9 mouse cellular contexts compared by ENCODE assay signal in the genomic region with DNA sequence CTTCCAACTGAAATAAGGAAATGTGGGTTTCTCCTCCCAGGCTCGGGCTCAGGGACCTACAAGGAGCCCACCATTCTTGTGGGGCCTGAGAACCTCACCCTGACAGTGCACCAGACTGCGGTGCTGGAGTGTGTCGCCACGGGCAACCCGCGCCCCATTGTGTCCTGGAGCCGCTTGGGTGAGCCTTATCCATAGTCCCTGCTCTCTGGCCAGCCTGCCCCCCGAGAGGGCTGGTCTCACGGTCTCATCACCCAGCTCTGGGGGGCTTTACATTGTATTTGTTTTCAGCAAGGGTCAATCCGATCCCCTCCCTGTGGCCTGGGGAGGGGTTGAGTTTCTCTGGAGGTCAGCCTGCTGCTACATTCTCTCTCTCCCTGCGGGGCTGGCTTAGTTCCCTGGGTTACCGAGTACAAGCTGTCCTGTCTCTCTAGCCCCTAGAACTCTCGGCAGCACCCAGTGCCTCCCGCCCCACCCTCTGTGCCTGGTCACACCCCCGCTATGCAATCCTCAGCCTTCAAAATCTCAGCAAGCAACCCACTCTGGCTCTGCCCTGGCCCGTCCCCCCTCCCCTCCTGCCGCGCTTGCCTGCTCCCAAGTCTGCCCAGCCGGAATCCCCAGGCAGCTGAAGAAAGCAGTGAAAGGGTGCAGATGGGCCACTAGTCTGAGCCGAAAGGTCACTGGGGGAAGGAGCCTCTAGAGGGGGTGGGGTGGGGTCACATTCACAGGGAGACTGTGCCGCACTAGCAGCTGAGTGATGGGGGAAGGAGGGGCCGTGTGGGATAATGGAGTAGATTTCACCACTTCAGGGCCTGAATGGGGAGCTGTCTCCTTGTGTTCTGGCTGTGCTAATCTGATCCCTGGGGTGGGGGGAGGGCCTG. TPM values are rescaled to one million over a fixed set of nuclear protein-coding genes. Genes with fewer than 3 reads are reported as not detected.
A peak's percentile ranks its signal among the peaks of the same experiment; 100 is the strongest.
DNase-seq lines count a peak whose midpoint lies in the region; ATAC-seq and TF ChIP-seq lines count a peak whose summit lies in the region.
"Had no signal": no experiment of that assay in that cellular context is flagged by ENCODE, and none has a peak within 500 bp of the region (broad histone marks: within the 10 kb centered on the region; RNA-seq: fewer than 3 reads in every experiment).

No protein-coding gene starts in this region.

- H3K9me3 ChIP-seq in kidney, embryonic 16.5 days (ENCODE audit: low read length), result no peaks in the 10 kb centered on the region
- H3K9me3 ChIP-seq in heart, embryonic 14.5 days (ENCODE audit: control insufficient read depth, low read length), result no peaks in the 10 kb centered on the region
- no peaks in the 10 kb centered on the region for H3K9me3 ChIP-seq in liver, embryonic 13.5 days (replicated peaks)
- H3K9me3 ChIP-seq in stomach, embryonic 16.5 days (replicated peaks; ENCODE audit: control insufficient read depth, low read length), result no peaks in the 10 kb centered on the region

- WGBS in kidney, embryonic 16.5 days, result 14% methylated on average over 22 of the region's 22 CpGs
- WGBS in heart, embryonic 14.5 days, result 7% methylated on average over 22 of the region's 22 CpGs
- WGBS in liver, embryonic 13.5 days (ENCODE audit: insufficient replicate concordance), result 13% methylated on average over 22 of the region's 22 CpGs
- 20% methylated on average over 22 of the region's 22 CpGs for WGBS in stomach, embryonic 16.5 days
- 84% methylated on average over 22 of the region's 22 CpGs for WGBS in thymus, adult 2 months

- no peaks in the 10 kb centered on the region for H3K36me3 ChIP-seq in kidney, embryonic 16.5 days (ENCODE audit: insufficient read depth, low read length)
- no peaks in the 10 kb centered on the region for H3K36me3 ChIP-seq in heart, embryonic 14.5 days (ENCODE audit: control insufficient read depth, insufficient read depth, low read length)
- no peaks in the 10 kb centered on the region for H3K36me3 ChIP-seq in liver, embryonic 13.5 days
- H3K36me3 ChIP-seq in stomach, embryonic 16.5 days (ENCODE audit: control insufficient read depth, insufficient read depth, low read length), result no peaks in the 10 kb centered on the region
- no peaks in the 10 kb centered on the region for H3K36me3 ChIP-seq in thymus, adult 2 months (ENCODE audit: control insufficient read depth, insufficient read depth, low read length)

- intact Hi-C loops in left cerebral cortex, postnatal 25 days (cut with DNase I), result no loop called here

- TF ChIP-seq CTCF in thymus, adult 2 months (IDR thresholded peaks at IDR 0.05; ENCODE audit: borderline replicate concordance, control insufficient read depth, extremely low read depth, insufficient read depth, low read length, poor library complexity), result no peak

- peaks cover 46% of the 10 kb centered on the region for H3K4me1 ChIP-seq in kidney, embryonic 16.5 days (ENCODE audit: insufficient read depth, low read length)
- peaks cover 19 to 25% of the 10 kb centered on the region in 2 experiments for H3K4me1 ChIP-seq in heart, embryonic 14.5 days (ENCODE audit: control insufficient read depth in 2 of 2, insufficient read depth in 2 of 2, low read length in 2 of 2)
- H3K4me1 ChIP-seq in liver, embryonic 13.5 days (replicated peaks), result peaks cover 10% of the 10 kb centered on the region; the same call in 1 of the 2 replicates
- peaks cover 38% of the 10 kb centered on the region for H3K4me1 ChIP-seq in stomach, embryonic 16.5 days (ENCODE audit: control insufficient read depth, insufficient read depth, low read length)
- 0 out of 2 replicates have a peak, but pooled peaks cover 4% of the 10 kb centered on the region for H3K4me1 ChIP-seq in thymus, adult 2 months (replicated peaks; ENCODE audit: control insufficient read depth, insufficient read depth, low read length)

- peaks cover 6% of the 10 kb centered on the region; the same call in 1 of the 2 replicates for H3K27me3 ChIP-seq in kidney, embryonic 16.5 days (ENCODE audit: insufficient read depth, low read length)
- peaks cover 12% of the 10 kb centered on the region; the same call in 1 of the 2 replicates for H3K27me3 ChIP-seq in heart, embryonic 14.5 days (ENCODE audit: control insufficient read depth, insufficient read depth, low read length)
- H3K27me3 ChIP-seq in liver, embryonic 13.5 days, result peaks cover 74% of the 10 kb centered on the region
- H3K27me3 ChIP-seq in stomach, embryonic 16.5 days (ENCODE audit: control insufficient read depth, insufficient read depth, low read length), result no peaks in the 10 kb centered on the region
- H3K27me3 ChIP-seq in thymus, adult 2 months (ENCODE audit: control insufficient read depth, insufficient read depth, low read length), result no peaks in the 10 kb centered on the region

- no peak for TF ChIP-seq POLR2A in thymus, adult 2 months (IDR thresholded peaks at IDR 0.05; ENCODE audit: control insufficient read depth, extremely low read depth, insufficient read depth, low read length, poor library complexity)

- 0 out of 2 replicates have a peak overlapping the region, but pooled peaks have one; percentile 3 for H3K4me3 ChIP-seq in kidney, embryonic 16.5 days (ENCODE audit: low read length)
- peak overlapping the region; percentile 17 to 19 for H3K4me3 ChIP-seq in heart, embryonic 14.5 days (ENCODE audit: control insufficient read depth in 1 of 2, insufficient read depth in 1 of 2, low read depth in 1 of 2, low read length in 2 of 2)
- H3K4me3 ChIP-seq in liver, embryonic 13.5 days (replicated peaks), result no peak overlapping the region
- no peak overlapping the region for H3K4me3 ChIP-seq in stomach, embryonic 16.5 days (replicated peaks; ENCODE audit: low read length)
- H3K4me3 ChIP-seq in thymus, adult 2 months (ENCODE audit: control insufficient read depth, insufficient read depth, low read length), result no peak overlapping the region

- peak; percentile 77 for ATAC-seq in kidney, embryonic 16.5 days (ENCODE audit: low FRiP score, low TSS enrichment)
- no peak for ATAC-seq in heart, embryonic 14.5 days (ENCODE audit: insufficient number of reproducible peaks, insufficient read depth, low FRiP score, low read depth)
- no peak for ATAC-seq in liver, embryonic 13.5 days (ENCODE audit: low read depth)
- peak; percentile 65 for ATAC-seq in stomach, embryonic 16.5 days (ENCODE audit: insufficient read depth, low FRiP score)

- peak overlapping the region; percentile 43 for H3K4me2 ChIP-seq in kidney, embryonic 16.5 days (replicated peaks; ENCODE audit: low read depth, low read length)
- H3K4me2 ChIP-seq in heart, embryonic 14.5 days (ENCODE audit: low read length), result peak overlapping the region; percentile 58
- no peak overlapping the region for H3K4me2 ChIP-seq in liver, embryonic 13.5 days
- H3K4me2 ChIP-seq in stomach, embryonic 16.5 days (ENCODE audit: low read depth, low read length), result peak overlapping the region; percentile 32

- H3K9ac ChIP-seq in kidney, embryonic 16.5 days (replicated peaks; ENCODE audit: low read length), result peak overlapping the region; percentile 50; the same call in 1 of the 2 replicates
- H3K9ac ChIP-seq in heart, embryonic 14.5 days (ENCODE audit: low read length), result peak overlapping the region; percentile 57
- peak overlapping the region; percentile 9; the same call in 1 of the 2 replicates for H3K9ac ChIP-seq in liver, embryonic 13.5 days
- H3K9ac ChIP-seq in stomach, embryonic 16.5 days (ENCODE audit: low read length), result 0 out of 2 replicates have a peak overlapping the region, but pooled peaks have one; percentile 28

- H3K27ac ChIP-seq in kidney, embryonic 16.5 days (ENCODE audit: low read length), result 0 out of 2 replicates have a peak overlapping the region, but pooled peaks have one; percentile 29
- no peak overlapping the region for H3K27ac ChIP-seq in heart, embryonic 14.5 days (replicated peaks in 1 of 2; ENCODE audit: control insufficient read depth in 1 of 2, insufficient read depth in 1 of 2, low read depth in 2 of 2, low read length in 2 of 2)
- no peak overlapping the region for H3K27ac ChIP-seq in liver, embryonic 13.5 days
- no peak overlapping the region; the same call in 1 of the 2 replicates for H3K27ac ChIP-seq in stomach, embryonic 16.5 days (ENCODE audit: low read length)
- no peak overlapping the region for H3K27ac ChIP-seq in thymus, adult 2 months (ENCODE audit: control insufficient read depth, insufficient read depth, low read length)

- no peak for DNase-seq in kidney, adult 9 months
- peak; percentile 91 for DNase-seq in embryo, embryonic 10 days (ENCODE audit: low spot score)
- no peak for DNase-seq in liver, embryonic 13.5 days
- DNase-seq in left cerebral cortex, postnatal 25 days (ENCODE audit: low spot score in 2 of 2), result no peak
- DNase-seq in thymus, adult 2 months, result no peak

RNA-seq across cellular contexts. Expression of a gene that starts 16.6 kb away (rescaled TPM):
- 7.4 and 8.6 TPM in 2 replicates for polyA plus RNA-seq in kidney, embryonic 16.5 days (2015; fragmentation: Nextera tagmentation; extraction: Ambion mirVana)
- polyA plus RNA-seq in heart, embryonic 14.5 days (2014; fragmentation: Nextera tagmentation; extraction: Ambion mirVana), result 4.3 and 5.6 TPM in 2 replicates
- polyA plus RNA-seq in liver, embryonic 13.5 days (2015; fragmentation: Nextera tagmentation; extraction: Ambion mirVana), result 8.2 and 9.2 TPM in 2 replicates
- polyA plus RNA-seq in stomach, embryonic 16.5 days (2015; fragmentation: Nextera tagmentation; extraction: Ambion mirVana), result 7.5 and 7.6 TPM in 2 replicates
- total RNA-seq in left cerebral cortex, postnatal 25 days (2021), result 1 to 10 TPM; 3.3 to 3.6 TPM
- 9.3 and 17.1 TPM in 2 replicates for polyA plus RNA-seq in thymus, adult 2 months (2012; rRNA removed)

RNA-seq across cellular contexts. Expression of a gene that starts 37.6 kb away (rescaled TPM):
- polyA plus RNA-seq in kidney, embryonic 16.5 days (2015; fragmentation: Nextera tagmentation; extraction: Ambion mirVana), result 3.2 and 3.3 TPM in 2 replicates
- polyA plus RNA-seq in heart, embryonic 14.5 days (2014; fragmentation: Nextera tagmentation; extraction: Ambion mirVana), result 0.36 and 0.63 TPM in 2 replicates
- polyA plus RNA-seq in liver, embryonic 13.5 days (2015; fragmentation: Nextera tagmentation; extraction: Ambion mirVana), result 0.15 TPM in 2 replicates
- polyA plus RNA-seq in stomach, embryonic 16.5 days (2015; fragmentation: Nextera tagmentation; extraction: Ambion mirVana), result 0.44 and 0.55 TPM in 2 replicates
- 1 to 10 TPM; 1.5 to 2.2 TPM for total RNA-seq in left cerebral cortex, postnatal 25 days (2021)
- 0.07 and 0.13 TPM in 2 replicates for polyA plus RNA-seq in thymus, adult 2 months (2012; rRNA removed)
- polyA plus RNA-seq: small intestine, adult 2 months had no signal

Comparison
In these comparisons a context has a peak if more than half of its experiments do, and no peak if none do; other contexts are left out.
1. ATAC-seq: peak in kidney, embryonic 16.5 days (single experiment) and stomach, embryonic 16.5 days (single experiment); none in heart, embryonic 14.5 days (single experiment) and liver, embryonic 13.5 days (single experiment).
2. H3K4me3 ChIP-seq: peak in kidney, embryonic 16.5 days (single experiment) and heart, embryonic 14.5 days (2 of 2); none in liver, embryonic 13.5 days (single experiment), stomach, embryonic 16.5 days (single experiment) and thymus, adult 2 months (single experiment).
3. Peak in every context shown above with its lines, with median percentiles within 50 percentile points of each other: H3K9ac ChIP-seq.